Mouse (Mus musculus) left cerebral cortex, postnatal 14 days (tissue): ENCODE measurements at regions not wholly inside any gene's neighbourhood (a gene's known extent, or its start where the extent isn't known, plus 50 kb on each side); places are given as distances from the start of the nearest gene placed in this dataset.

Source experiments
- DNase-seq, 2 experiments: peaks; one replicate each; pipeline ENCODE4 v3.0.0; 2021 to 2022; ENCODE audit warnings: low spot score in 2 of 2, mixed read lengths in 1 of 2
- intact Hi-C: fragments of 180-260 bp; cut with DNase I; formaldehyde crosslinking; loops from one replicate; pipeline ENCODE4 v1.15.1; 2025

GRCm38 (mm10) chr5:28940972-28941371, 254.8 kb upstream of the Rnf32 start:
- no peak for DNase-seq
- intact Hi-C loops, result no loop called here

- intact Hi-C loops, result no loop called here
Measured at GRCm38 (mm10) chr5:28919296-28920063, 276.3 kb upstream of the Rnf32 start.

GRCm38 (mm10) chr5:28904500-28904899, 291.3 kb upstream of the Rnf32 start:
- DNase-seq, result peak in 1 of 2 experiments; percentile 11
- intact Hi-C loops, result no loop called here

More at GRCm38 (mm10) chr5:28919296-28920063, 276.3 kb upstream of the Rnf32 start:
- DNase-seq, result no peak

GRCm38 (mm10) chr5:28903805-28904320, 291.9 kb upstream of the Rnf32 start:
- intact Hi-C loops, result no loop called here
- DNase-seq, result no peak

- intact Hi-C loops, result no loop called here
- DNase-seq, result no peak
Measured at GRCm38 (mm10) chr5:28892703-28893249, 303.0 kb upstream of the Rnf32 start.

- DNase-seq, result no peak
- intact Hi-C loops, result no loop called here
Measured at GRCm38 (mm10) chr5:28891988-28892387, 303.8 kb upstream of the Rnf32 start.

GRCm38 (mm10) chr5:28884746-28885365, 310.9 kb upstream of the Rnf32 start:
- intact Hi-C loops, result no loop called here
- DNase-seq, result no peak

- DNase-seq, result no peak
- intact Hi-C loops, result no loop called here
Measured at GRCm38 (mm10) chr5:28876199-28876598, 319.6 kb upstream of the Rnf32 start.

GRCm38 (mm10) chr5:28873600-28874265, 322.1 kb upstream of the Rnf32 start:
- DNase-seq, result no peak

GRCm38 (mm10) chr5:28859604-28860371, 336.0 kb upstream of the Rnf32 start:
- intact Hi-C loops, result no loop called here
- DNase-seq, result peak; percentile 93 to 97

More at GRCm38 (mm10) chr5:28873600-28874265, 322.1 kb upstream of the Rnf32 start:
- intact Hi-C loops, result no loop called here

- intact Hi-C loops, result no loop called here
- no peak for DNase-seq
Measured at GRCm38 (mm10) chr5:28838141-28838925, 357.5 kb upstream of the Rnf32 start.

- intact Hi-C loops, result no loop called here
- peak; percentile 72 to 88 for DNase-seq
Measured at GRCm38 (mm10) chr5:28819091-28819490, 352.0 kb upstream of the Shh start.

- intact Hi-C loops, result no loop called here
- DNase-seq, result no peak
Measured at GRCm38 (mm10) chr5:28807950-28808349, 340.9 kb upstream of the Shh start.

GRCm38 (mm10) chr5:28799464-28799863, 332.4 kb upstream of the Shh start:
- no peak for DNase-seq
- intact Hi-C loops, result no loop called here

- intact Hi-C loops, result no loop called here
- no peak for DNase-seq
Measured at GRCm38 (mm10) chr5:28798361-28798760, 331.3 kb upstream of the Shh start.

- no peak for DNase-seq
- intact Hi-C loops, result no loop called here
Measured at GRCm38 (mm10) chr5:28795130-28795758, 328.2 kb upstream of the Shh start.

GRCm38 (mm10) chr5:28793781-28794180, 326.7 kb upstream of the Shh start:
- intact Hi-C loops, result no loop called here
- DNase-seq, result no peak
